Mouse (Mus musculus) testis, postnatal 14 days (tissue): ENCODE data around the gene Slc35e1.

Source experiments
- DNase-seq: peaks from one replicate; pipeline ENCODE4 v3.0.0; 2021; ENCODE audit warnings: low spot score

Slc35e1 gene

DNA sequence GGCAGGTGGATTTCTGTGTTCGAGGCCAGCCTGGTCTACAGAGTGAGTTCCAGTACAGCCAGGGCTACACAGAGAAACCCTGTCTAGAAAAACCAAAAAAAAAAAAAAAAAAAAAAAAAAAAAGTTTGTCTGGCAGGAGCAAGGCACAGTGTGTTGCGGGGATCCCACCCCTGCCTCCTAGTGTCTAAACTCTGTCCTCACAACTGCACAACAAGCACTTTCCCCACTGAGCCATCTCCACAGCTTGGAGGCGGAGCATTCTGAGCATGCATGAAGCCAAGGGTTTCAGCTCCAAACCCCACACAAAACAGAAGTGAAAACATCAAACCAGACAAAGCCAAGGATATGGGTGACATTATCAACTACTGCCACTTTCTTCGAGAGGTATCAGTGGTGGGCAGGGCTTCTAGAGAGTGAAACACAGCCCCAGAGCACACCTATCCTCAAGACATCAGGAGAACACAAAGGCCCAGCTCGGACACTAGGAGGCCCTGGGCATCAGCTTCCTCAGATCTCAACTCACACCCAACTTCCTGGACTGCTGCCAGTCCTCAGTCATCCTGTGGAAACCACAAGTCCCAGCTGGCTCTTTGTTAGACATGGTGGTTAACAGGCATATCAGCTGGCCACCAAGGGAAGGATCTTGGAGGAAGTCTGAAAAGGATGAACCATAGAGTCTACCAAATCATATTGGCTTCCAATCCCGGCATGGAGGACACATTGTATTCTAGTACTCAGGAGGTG lies 6.8 kb downstream of the Slc35e1 start:
- no peak for DNase-seq

DNA sequence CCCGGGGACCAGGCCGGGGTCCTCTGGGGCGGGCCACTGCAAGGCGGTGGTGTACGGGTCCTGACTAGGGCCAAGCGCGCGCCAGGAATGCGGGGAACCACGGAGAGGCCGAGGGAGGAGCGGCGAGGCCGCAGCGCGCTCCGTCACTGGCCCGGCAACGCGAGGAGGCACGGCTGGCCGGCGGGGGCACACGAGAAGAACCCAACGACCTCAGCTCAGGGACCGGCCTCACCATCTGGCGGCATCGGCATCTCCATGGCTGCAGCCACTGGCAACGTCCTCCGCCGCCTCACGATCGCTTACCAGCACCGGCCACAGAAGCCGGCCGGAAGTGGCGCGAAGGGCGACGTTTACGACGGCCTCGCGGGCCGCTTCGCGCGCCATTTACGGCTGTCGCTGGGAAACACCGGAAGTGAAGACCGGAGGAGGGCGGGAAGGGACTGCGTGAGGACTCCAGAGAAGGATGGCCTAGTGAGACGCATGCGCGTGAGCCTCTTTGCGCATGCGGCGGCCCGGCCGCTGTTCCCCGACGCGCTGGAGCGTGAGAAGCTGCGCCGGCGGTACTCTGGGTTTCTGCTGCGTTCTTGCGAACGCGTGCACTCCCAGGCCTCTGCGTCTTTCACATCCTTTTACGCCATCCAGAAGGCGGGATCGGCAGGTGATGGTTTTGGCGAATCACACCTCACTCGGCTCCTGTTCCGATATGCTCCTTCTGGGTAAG lies 17.4 kb downstream of the Slc35e1 start, which contains the start of gene Cherp:
Gene Cherp (minus strand): TSS at position 401 of the 721 bp plus-strand sequence.
- DNase-seq = peak; percentile 99

DNA sequence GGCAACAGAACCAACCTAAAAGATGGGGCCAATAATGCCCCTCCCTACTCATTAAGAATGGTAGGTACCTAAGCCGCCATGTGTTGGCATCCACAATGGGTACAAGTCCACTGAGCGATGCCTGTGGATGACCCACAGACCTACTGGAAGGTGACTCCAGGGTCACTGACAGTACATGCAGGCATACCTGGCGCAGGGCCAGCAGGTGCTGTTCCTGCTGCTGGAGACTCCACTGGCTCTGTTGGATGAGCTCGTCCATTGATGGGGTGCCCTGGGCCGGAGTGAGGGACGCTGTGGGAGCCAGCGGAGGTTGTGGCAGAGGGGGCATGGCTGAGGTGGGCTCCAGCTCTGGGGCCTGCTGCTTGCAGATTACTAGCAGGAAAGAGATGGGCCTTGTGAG lies 21.7 kb downstream of the Slc35e1 start:
- no peak for DNase-seq

DNA sequence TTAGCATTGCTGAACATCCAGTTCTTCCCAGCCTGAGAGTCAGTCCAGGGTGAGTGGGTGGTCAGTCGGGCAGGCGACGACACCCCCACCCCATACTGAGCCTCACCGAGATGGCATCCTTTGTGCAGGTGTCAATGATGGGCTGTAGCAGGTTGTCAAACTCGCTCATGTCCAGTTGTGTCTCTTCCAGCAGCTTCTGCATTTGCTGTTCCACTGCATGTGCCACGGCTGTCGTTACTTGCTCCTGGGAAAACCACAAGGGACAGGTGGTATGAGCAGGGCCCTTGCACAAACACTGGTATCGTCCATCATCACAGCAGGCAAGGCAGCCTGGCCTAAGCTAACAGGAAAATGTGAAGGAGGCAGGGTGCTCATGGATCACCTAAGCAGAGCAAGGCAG lies 22.4 kb downstream of the Slc35e1 start:
- DNase-seq = no peak

DNA sequence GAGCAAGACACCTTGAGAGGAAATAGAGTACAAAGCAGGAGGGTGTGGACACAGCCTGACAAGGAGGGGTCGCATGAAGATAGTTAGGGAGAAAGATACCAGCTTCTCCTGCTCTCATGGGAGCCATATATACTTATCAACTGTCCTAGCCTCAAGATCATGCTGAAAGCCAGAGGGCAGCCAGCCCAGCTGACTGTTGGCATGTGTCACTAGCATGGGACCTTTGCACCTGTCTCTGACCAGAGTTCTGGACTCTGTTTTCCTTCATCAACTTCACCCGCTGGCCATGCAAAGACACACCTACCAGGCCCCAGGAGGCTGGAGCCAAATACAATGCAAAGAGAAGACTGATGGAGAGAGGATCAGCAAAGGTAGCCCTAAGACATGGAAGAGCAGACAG lies 23.2 kb downstream of the Slc35e1 start:
- DNase-seq = no peak

DNA sequence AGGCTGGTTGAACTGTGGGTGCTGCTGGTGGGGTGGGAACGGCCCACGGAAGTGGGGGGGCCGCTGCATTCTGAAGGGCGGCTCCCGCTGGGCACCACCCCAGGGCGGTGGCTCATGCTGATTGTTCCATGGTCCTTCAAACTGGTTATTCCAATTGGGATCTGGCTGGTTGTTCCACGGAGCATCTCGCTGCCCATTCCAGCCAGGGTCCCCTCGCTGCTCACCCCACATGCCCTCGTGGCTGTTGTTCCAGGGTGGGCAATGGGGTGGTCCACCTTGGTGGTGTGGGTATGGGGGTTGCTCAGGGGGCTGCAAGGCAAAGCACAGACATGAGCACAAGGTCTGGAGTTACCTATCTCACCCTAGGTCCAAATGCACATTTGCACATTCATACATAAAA lies 28.2 kb downstream of the Slc35e1 start:
- DNase-seq = no peak

DNA sequence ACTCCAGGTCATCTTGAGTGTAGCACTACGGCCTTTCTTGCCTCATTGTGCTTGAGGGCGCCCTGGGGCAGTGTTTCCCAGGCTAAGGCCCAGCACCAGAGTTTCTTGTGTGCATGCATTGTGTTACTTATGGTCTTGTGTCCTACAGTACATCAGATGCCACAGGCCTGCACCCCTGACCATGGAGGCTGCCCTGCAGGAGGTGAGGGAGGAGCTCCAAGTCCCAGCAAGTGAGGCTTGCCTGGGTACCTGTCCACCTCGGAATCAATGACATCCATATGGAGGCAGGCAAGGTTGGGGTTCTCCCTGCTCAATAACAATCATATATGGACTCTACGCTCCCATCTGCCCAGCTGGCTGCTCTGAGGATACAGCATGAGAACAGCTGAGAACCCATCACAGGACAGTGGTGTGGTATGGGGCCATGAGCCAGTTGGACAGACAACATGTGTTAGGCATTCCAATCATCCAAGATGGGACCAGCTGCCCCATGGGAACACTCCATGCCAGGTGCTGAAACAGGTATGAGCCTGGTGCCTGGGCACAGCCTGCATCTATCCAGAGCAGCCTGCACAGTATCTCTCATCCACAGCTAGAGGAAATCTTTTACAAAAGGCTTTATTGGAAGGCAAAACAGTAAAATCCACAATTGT lies 32.4 kb downstream of the Slc35e1 start:
- DNase-seq = no peak

DNA sequence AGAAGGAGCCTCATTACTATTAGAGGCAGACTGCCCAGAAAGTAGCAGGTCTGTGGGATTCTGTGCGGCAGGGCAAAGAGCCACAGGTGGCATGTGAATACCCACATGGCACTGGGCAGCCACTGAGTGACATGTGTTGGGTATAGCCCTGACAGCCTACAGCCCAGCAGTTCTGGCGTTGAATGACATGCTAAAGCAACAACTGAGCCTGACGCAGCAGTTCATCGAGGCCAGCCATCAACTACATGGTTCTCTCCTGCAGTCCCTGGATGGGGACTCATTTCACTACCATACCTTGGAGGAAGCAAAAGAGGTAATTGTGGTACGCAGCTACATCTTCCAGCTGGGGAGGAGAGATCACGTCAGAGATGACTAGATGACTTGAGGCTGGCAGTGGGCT lies 34.0 kb downstream of the Slc35e1 start:
- no peak for DNase-seq

DNA sequence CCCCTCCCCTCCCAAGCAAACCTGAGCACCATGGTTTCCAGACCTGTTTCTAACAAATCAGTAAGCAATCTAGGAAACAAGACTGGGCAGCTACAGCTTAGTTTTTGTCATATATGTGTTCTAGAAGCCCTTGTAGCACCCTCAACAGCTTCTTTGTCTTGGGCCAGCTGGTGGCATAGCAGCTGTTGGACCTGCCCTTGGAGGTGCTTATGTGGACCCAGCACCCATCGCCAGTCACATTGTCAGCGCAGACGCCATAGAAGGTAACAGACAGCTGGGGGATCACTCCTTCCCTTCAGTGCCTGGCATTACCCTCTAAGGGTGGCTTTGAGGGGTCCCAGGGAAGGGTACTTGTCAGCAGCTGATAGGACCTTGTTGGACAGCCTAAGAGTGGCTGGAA lies 34.6 kb downstream of the Slc35e1 start:
- no peak for DNase-seq

DNA sequence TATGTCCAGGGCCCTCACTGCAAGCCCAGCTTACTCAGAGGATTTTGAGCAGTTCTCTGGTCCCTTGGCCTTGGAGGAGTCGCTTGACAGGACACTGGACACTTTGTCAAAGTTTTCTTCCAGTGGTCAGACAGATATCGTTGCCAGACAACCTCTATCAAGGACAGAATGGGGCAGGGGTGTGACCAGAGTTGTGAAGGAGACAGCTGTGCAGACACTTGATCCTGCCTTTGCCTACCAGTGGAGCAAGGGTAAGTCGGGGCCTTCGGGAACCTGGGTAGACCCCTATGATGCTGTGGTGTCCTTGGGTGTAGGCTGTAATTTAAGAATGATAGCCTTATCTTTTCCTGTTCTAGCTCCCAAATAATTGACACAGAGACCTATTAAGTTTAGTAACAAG lies 37.1 kb downstream of the Slc35e1 start:
- DNase-seq = peak; percentile 55

DNA sequence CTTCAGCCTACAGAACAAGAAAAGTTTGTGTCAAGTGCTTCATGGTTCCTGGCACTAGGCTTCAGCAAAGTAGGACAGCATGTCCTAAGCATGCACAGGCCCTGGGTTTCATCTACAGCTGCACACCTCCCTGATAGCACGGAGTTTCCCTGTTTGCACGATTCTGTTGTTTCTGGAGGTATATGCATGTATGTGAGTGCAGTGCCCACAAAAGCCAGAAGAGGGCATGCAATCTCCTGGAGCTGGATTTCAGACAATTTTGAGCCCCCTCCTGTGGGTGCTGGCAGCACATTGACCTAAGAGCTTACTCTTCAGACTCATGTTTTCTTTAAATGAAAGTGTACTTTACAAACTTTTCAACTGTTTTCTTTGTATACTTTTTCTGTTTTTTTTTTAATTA lies 38.5 kb downstream of the Slc35e1 start:
- no peak for DNase-seq

DNA sequence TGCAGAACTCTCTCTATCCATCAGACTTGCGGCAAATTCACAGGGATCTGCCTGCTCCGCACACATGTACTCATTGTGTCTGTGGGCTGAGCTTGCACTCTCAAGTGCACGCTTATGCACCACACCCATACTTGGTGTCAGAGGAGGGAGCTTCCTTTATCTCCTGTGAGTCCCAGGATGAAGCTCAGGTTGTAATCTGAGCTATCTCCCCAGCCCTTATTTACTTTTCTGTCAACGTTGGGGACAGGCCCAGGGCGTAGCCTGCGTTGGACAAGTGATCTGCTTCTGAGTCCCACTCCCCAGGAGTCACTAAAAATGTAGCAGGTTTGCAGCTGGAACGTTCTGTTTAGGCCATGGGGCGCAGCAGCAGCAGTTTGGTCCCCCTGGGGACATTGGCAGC lies 40.9 kb downstream of the Slc35e1 start:
- no peak for DNase-seq

DNA sequence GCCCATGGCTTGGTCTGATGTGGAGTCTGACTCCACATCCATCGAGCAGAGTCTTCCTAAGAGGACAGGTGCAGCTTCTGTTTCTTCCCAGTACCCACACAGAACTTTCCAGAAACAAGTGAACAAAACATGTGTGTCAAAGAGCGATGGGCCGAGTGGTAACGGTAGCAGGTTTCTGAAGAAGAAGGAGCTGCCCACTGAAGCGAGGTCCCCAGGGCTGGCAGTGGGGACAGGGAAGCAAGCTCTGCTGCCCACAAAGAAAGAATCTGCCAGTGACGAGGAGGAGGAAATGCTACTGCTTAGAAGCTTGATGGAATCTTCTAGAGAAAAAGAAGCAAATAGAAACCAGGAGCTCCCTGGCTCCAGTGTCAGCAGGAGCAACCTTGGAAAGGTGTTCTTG lies 47.3 kb downstream of the Slc35e1 start:
- DNase-seq = no peak

DNA sequence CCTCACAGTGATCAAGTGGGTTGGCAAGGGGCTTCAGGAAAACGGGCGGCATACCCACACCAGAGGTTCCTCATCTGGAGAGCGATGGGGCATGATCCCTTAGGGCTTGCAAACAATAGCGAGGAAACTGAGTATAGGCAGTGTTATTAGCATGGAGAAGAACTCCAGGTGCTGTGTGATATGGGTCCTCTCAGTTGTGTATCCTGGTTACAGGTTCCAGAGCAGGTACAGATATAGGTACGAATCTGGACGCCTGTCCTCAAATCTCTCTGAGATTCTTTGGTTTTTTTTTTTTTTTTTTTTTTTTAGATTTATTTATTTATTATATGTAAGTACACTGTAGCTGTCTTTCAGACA lies 48.4 kb downstream of the Slc35e1 start:
- no peak for DNase-seq

DNA sequence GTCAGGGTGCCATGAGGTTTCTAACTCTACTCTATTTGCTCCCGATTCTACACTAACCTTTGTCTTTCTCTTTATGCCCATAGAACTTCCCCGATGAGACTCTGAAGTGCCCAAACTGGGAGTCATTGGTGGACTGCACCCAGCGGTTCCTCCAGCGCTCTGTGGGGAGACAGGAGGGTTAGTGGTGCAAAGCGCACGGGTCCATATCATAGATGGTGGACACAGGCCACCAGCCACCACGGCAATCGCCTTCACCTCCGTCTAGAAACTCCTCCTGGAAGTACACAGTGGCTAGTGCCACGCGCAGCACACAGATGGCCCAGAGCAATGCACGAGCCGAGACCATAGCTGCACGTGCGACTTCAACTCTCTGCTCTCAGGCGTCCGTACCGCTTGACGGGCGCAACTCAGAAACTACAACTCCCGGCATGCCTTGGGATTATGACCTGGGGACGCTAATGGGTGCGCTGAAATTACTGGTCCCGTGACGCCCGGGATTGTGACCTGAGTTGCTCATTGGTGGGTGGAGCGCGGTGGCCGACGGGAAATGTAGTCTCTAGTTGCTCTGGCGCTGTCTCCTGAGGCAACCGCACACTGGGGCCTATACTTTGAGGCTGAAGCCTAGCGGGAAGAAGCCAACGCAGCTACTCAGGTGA lies 48.9 kb downstream of the Slc35e1 start, which contains the start of the genes Calr3 and 1700030K09Rik:
Gene Calr3 (minus strand): TSS at position 533 of the 656 bp plus-strand sequence.
Gene 1700030K09Rik (plus strand): TSS at position 543 of the 656 bp plus-strand sequence.
- peak; percentile 98 for DNase-seq

DNA sequence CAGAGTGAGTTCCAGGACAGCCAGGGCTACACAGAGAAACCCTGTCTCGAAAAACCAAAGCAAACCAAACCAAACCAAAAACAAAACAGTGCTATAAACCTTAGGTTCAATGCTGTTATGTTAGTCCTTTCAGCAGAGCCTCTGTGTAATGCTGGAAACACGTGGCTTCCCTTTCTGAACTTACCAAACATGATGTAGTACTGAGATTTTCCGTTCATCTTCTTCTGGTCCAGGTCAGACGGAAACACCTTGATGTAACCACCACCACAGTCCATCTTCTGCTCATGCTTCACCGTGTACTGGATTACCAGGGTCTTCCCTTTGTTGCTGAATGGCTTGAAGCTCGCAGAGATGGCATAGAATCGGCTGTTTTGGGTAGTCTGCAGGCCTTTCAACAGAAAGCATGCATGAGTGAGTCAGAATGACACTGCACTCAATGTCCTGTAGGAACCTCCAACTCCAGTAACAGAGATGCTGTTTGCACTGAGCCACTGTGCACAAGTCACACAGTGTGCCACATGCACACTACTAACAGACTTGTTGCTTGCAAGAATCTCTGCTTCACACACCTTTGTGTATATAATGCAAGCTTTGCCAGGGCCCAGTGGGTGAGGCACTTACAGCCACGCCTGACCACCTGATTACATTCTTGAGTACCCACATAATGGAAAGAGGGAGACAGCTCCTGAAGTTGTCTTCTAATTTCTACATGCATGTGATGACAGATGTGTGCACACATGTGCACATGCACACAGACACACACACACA lies 54.0 kb downstream of the Slc35e1 start:
- no peak for DNase-seq

DNA sequence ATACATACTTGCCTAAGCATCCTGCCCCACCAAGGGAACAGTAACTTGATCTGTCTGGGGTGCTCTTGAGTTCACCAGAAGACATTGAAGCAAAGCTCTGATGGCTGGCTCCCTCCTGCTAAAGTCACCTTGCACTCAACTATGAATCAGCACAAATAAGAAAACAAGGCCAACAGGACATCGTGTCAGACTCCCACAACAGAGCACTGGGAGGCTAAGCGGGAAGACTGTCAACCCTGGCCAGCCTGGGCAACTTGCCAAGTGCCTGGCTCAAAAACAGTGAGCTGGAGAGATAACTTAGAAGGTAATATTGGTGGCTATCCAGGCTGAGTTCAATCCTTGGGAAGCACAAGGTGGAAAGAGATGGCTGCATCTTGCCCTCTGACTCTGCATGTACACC lies 57.5 kb downstream of the Slc35e1 start:
- DNase-seq = peak; percentile 62
